Mouse (Mus musculus) heart, adult 9 months (tissue): ENCODE measurements around the gene Hs3st6.

ENCODE experiments used
- DNase-seq, 2 experiments: peaks; one replicate each; pipeline ENCODE4 v3.0.0; 2022; ENCODE audit warnings: low spot score in 2 of 2

The Hs3st6 gene

DNA sequence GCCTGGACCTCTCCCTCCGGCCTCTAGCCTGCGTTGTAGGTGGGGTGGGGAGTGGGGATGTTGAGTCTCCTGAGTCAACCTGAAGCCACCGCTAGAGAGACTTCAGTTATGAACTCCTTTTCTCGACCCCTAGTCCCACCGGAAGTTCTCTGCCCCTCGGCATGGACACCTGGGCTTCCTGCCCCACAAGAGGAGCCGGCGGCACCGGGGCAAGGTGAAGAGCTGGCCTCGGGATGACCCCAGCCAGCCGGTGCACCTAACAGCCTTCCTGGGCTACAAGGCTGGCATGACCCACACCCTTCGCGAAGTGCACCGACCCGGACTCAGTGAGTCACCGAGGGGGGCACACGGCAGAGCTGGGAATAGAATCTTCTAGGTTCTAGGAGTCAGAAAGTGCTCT is 24.6 kb upstream of the Hs3st6 start:
- no peak for DNase-seq

DNA sequence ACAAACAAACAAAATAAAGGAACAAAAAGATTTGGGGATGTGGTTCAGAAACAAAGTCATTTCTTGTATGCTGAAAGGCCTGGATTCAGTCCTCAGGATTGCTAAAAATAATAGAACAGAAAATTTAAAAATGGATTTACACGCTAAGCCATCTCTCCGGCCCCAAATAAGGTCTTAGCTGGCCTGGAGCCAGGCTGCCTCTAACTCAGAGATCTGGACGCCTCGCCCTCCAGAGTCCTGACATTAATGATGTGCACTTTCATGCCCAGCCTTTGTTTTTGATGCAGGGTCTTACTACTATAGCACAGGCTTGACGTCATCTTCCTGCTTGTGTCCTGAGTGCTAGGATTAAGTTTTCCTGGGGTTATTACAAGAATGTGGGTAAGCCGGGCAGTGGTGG is 23.7 kb upstream of the Hs3st6 start:
- DNase-seq = no peak

DNA sequence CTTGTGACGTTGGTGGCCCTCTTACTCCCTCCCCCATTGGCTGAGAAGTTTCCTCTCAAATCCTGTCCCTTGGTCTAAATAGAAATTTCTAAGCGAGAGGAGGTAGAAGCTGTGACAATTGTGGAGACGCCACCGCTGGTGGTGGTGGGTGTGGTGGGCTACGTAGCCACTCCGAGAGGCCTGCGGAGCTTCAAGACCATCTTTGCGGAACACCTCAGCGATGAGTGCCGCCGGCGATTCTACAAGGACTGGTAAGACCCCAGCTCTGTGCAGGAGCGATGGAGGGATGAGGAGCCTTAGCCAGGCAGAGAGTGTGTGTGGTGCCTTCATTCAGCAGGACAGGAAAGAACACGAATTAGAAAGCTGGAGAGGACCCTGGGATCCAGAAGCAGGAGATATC is 22.0 kb upstream of the Hs3st6 start:
- no peak for DNase-seq

- peak; percentile 62 to 79 for DNase-seq
These were observed 20.4 kb upstream of the Hs3st6 start for GRCm38 (mm10) chr17:24732233-24732935.

- DNase-seq = no peak
These were observed 19.2 kb upstream of the Hs3st6 start for GRCm38 (mm10) chr17:24733434-24734050.

GRCm38 (mm10) chr17:24734513-24734912 is 18.3 kb upstream of the Hs3st6 start:
- DNase-seq = no peak

DNA sequence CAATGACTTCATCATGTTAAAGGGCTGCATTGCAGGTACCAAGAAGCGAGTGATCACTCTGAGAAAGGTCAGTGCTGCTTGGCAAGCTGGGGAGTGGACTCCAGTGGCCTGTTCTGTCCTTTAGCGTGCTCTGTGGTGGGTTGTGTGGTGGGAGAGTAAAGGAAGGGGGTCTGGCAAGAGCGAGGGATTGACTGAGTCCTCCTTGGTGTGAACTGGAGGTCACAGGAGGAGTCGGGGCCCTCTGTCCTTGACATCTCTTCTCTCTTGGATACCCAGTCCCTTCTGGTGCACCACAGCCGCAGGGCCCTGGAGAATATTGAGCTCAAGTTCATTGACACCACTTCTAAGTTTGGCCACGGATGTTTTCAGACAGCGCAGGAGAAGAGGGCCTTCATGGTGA is 17.3 kb upstream of the Hs3st6 start:
- no peak for DNase-seq

DNA sequence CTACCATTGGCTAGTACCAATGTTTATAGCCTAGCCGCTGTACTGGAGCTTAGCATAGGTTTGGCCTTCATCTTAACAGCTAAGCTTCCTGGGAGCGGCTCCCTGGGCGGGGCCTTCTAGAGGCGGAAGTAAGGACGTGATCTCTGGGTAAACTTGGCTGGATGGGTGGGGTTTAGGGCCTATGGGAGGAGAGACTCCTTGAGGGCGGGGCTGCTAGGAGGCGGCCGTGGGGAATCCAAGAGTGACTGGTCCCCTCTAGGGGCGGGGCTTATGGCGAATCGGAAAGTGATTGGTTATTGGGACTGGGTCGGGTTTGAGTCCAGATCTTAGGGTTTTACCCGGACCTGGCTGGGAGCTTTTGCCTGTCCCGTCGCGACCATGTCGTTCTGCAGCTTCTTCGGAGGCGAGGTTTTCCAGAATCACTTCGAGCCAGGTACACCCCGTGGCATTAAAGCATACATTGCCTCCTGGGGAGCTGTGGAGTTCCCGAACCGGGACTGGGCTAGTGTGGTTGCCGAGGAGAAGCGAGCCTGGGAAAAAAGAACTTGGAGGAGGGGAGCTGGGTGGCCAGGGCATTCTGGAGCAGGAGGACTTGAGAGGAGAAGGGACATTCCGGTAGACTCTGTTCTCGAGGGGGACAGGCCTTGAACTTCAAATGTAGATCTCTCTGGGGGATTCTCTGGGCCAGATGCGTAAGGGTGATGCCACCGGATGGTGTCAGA is 16.3 kb upstream of the Hs3st6 start, which contains the start of gene Msrb1:
TSS of gene Msrb1 (plus strand) at position 313 of the 722 bp plus-strand sequence.
- peak; percentile 99 for DNase-seq

DNA sequence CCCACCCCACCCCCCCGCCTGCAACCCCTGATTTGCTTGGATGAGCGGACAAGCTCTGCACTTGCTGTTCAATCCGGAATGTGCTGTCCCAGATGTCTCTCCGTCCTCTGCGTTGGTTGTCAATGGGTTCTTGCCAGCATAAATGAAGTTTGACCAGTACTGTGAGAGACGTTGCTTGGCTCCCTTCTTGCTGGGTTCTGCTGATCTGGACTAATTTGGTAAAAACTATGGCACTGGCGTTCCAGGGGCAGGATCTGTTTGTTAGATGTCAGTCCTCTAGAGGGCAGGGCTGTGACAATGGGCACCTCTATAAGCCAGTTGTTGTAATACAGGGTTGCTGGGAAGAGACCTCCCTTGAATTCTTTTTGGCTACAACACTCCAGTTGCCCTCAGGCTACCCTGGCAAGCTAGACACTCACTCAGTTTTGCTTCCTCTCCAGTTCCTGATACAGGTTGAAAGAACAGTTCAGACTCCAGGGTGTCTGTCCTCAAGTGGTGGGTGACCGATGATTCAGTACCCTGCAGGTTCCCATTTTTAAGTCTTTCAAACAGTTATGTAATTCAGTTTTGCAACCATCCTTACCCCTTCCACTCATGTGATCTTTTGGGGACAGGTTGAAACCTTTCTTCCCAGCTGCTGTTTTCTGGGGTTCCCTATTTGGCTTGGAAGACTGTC is 15.5 kb upstream of the Hs3st6 start:
- no peak for DNase-seq

DNA sequence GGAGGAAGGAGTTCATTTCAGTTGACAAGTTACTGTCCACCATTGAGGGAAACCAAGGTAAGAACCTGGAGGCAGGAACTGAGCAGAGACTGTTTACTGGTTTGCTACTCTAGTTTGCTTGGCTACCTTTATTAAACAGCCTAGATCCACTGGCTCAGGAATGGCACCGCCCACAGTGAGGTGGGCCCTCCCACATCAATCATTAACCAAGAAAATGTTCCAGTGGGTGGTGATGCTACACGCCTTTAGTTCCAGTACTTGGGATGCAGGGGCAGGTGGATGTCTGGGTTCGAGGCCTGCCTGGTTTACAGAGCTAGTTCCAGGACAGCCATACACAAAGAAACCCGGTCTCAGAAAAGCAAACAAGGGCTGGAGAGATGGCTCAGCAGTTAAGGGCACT is 14.6 kb upstream of the Hs3st6 start:
- no peak for DNase-seq

- DNase-seq = no peak
These were observed 12.9 kb upstream of the Hs3st6 start for GRCm38 (mm10) chr17:24739926-24740325.

GRCm38 (mm10) chr17:24742307-24742706 is 10.5 kb upstream of the Hs3st6 start:
- DNase-seq = no peak

- no peak for DNase-seq
These were observed 8.9 kb upstream of the Hs3st6 start for GRCm38 (mm10) chr17:24743896-24744295.

- DNase-seq = no peak
These were observed 8.4 kb upstream of the Hs3st6 start for GRCm38 (mm10) chr17:24744381-24744780.

DNA sequence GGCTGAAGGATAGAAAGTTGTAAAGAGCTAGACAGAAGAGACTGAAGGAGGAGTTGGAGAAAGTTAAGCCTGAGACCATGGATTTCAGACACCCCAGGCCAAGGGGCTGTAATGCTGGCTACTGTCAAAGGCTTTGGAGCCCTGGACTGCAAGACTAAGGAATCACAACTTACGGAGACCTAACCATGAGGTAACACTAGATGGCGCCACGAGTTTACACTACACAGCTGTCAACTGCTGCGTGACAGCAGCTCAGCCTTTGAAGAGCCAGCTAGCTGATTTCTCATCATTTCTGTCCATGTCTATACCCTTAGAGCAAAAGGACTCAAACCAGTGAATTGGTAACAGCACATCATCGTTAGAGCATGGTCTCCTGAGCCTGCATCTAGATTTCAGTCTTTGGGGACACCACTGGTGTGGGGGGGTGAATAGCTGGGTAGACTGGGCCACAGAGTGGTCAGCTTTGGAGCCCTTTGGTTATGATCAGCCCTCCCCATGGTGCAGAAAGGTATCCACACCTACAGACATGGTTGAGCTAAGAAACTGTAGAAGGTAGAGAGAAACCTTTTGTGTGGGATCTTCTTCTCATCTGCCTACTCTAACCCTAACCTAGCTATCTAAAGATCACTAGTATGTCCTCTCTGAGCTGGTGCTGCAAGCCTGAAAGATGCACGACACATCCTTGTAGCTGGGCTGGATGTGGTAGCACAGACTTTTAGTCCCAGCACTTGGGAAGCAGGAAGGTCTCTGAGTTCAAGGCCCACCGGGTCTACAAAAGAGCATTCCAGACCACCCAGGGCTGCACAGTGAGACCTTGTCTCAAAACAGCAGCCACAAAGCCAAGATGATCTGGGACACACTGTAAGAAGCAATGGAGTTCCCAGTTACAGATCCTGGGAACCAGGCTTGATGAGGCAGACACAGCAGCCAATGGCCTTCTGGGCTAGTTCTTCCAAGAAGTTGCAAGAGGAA is 7.0 kb upstream of the Hs3st6 start:
- DNase-seq = peak; percentile 50 to 78

DNA sequence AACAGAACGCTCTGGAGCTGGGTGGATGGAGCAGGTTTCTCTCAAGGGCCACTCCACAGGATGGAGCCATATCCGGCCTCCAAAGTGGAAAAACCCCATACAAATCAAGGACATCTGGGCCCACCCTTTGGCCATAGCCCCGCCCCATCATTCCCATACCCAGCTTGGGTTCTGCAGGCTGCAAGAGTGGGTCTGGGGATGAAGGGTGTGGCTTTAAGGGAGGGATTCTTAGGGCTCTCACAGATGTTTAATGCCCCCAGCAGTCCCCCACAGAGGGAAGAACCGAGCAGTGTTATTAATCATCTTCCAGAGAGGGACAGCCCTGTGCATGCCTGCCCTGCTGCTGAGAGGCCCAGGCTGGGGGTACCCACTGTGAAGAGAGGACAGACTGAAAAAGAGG is 5.8 kb upstream of the Hs3st6 start:
- no peak for DNase-seq

- no peak for DNase-seq
These were observed 1.3 kb upstream of the Hs3st6 start for GRCm38 (mm10) chr17:24751528-24751927.

- DNase-seq = no peak
These were observed 4.6 kb downstream of the Hs3st6 start for GRCm38 (mm10) chr17:24757394-24757793.

DNA sequence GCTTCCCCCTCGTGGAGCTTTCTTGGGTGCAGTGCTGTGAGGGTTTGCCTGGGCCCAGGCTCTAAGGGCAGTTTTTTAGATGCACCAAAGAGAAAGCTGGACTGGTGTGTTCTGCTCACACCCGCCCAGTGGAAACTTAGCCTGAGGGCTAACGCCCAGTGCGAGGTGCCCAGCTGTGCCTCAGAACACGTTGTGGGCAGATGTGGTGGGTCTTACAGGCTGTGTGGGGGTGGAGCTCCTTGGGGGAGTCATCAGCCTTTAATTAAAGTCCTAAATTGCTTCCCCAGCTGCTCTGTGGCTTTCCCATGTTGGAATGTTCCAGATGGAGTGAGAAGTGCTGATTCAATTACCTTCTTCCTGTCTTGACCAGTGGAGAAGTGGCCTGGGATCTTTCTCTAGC is 8.3 kb downstream of the Hs3st6 start:
- DNase-seq = no peak

DNA sequence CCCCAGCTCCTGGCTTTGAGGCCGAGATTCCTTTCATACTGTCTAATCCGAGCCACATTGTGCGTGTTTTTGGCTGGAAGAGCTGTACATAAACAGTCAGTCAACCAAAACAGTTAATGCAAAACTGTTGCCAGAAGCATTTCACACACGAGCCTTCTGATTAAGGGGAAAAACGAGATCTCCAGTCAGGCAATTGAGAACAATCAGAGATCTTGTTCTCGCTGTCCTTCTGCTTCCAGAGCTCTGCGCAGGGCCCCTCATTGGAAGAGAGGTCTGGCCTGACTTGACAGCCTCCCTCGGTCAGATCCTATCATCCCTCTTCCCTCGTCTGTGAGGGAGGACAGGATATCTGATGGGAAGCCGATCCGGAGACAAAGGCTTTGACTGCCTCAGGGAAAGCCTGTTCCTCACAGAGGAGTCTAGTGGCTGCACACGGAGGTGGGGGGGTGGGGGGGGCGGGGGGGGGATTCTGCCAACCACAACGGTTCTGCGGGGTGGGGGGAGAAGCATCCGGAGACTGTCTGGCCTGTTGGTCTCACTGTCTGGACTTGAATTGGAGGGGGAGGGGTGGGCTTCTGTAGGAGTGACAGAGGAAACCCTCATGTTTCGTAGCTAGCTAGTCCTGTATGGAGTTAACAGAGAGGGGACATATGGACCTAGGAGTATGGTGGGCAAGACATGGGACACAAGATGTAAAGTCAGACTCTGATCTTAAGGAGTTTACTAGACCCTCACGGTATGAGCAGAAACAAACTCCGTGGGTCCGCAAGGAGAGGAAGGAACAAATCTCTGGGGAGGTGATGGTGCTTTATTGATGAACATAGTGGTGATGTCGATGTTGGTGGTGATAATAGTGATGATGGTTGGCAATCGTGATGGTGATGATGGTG is 12.5 kb downstream of the Hs3st6 start:
- no peak for DNase-seq
